Mouse (Mus musculus): ENCODE measurements around the gene Smpd1.

Smpd1 gene

GRCm38 (mm10) chr7:105554212-105554942, at the start of gene Smpd1:
Smpd1 (plus strand) TSS chr7:105554360.
- peak; percentile 90 for DNase-seq (ENCODE audit: low read depth)

GRCm38 (mm10) chr7:105507257-105507656, 46.9 kb upstream of the Smpd1 start:
- DNase-seq (ENCODE audit: low read depth), result no peak

- no peak for DNase-seq (ENCODE audit: low read depth)
Observed at GRCm38 (mm10) chr7:105510143-105510542, 44.0 kb upstream of the Smpd1 start.

DNA sequence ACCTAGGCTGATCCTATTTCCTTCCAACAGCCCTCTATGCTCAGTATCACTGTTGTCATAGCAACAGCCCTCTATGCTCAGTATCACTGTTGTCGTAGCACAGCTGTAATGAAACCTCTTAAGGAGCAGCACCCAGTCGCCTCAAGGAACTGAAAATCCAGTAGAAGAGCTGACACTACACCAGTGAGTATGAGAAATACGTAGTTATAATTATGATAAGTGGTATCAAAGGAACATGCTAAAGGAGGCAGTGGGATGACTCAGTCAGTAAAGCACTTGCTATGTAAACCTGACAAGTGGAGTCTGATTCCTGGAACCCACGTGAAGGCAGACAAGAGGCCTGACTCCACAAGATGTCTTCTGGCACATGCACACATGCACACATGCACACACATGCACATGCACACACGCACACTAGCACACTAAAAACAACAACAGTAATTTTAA, 40.3 kb upstream of the Smpd1 start:
- peak; percentile 70 for DNase-seq (ENCODE audit: low read depth)

- no peak for DNase-seq (ENCODE audit: low read depth)
Observed at GRCm38 (mm10) chr7:105514561-105514960, 39.6 kb upstream of the Smpd1 start.

DNA sequence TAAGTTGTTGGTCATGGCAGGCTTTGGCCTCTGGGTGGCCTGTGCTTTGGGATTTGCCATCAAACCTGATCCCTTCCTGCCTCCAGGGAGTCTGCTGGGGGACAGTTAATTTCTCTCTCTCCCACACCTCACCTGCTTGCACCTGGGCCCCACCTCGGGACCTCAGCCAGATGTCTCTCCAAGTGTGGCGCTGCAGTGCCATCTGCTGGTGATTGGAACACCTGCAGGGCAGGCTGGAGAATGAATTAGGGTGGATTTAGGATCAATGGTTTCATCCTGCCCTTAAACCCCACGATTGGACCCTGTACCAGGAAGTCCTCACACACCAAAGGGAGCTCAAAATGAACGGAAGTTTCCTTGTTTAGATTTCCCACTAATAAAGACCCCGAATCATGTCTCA, 39.0 kb upstream of the Smpd1 start:
- DNase-seq (ENCODE audit: low read depth), result peak; percentile 71

GRCm38 (mm10) chr7:105516669-105517360, 37.3 kb upstream of the Smpd1 start:
- no peak for DNase-seq (ENCODE audit: low read depth)

GRCm38 (mm10) chr7:105519336-105519735, 34.8 kb upstream of the Smpd1 start:
- DNase-seq (ENCODE audit: low read depth), result no peak

- no peak for DNase-seq (ENCODE audit: low read depth)
Observed at GRCm38 (mm10) chr7:105519771-105520170, 34.4 kb upstream of the Smpd1 start.

GRCm38 (mm10) chr7:105520201-105520600, 34.0 kb upstream of the Smpd1 start:
- peak; percentile 46 for DNase-seq (ENCODE audit: low read depth)

DNA sequence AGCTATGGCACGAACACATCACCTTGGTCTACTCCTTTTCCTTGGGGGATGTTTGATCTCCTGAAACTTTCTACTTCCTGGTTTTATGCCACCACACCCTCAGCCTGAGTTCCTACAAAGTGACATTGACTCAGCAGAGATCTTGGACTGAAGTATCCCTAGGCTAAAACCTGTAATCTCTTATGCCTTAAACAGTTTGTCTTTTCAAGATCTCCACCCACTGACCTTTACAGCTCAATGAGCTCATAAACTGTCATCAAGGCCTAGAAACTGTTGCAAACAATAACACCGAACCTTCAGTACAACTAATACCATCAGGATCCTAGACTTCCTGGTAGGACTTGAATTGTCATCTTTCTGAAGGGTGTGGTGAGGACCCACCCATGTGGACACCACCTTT, 29.9 kb upstream of the Smpd1 start:
- no peak for DNase-seq (ENCODE audit: low read depth)

- peak; percentile 69 for DNase-seq (ENCODE audit: low read depth)
Observed at GRCm38 (mm10) chr7:105527306-105527937, 26.7 kb upstream of the Smpd1 start.

DNA sequence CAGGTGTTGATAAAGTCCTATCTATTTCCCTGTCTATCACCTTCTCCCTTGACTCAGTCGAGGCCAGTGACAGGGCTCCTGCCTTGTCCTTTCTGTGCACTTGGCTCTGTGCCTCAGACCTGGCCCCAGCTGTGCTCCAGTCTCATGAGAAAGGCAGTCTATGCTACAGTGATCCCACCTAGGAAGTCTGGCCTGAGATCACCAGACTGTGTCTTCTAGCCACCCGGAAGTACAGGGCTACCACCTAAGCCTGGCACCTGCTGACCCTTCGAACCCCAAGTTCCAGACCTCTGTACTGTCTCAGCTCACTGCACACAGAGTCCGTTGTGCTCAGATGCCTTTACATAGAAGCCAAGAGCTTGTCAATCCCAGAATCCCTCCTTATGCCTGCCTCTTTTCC, 26.1 kb upstream of the Smpd1 start:
- no peak for DNase-seq (ENCODE audit: low read depth)

DNA sequence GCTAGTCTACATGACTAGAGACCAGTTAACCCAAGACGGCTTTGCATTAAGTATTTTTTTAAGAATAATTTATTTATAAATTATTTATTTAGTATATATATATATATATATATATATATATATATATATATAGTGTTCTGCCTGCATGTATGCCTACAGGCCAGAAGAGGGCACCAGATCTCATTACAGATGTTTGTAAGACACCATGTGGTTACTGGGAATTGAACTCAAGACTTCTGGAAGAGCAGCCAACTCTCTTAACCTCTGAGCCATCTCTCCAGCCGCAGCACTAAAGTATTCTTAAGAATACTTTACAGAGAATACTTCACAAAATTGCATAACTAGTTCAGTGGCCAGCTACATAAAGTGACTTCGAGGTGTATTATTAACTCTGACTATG, 20.0 kb upstream of the Smpd1 start:
- DNase-seq (ENCODE audit: low read depth), result peak; percentile 58

GRCm38 (mm10) chr7:105545986-105546385, 8.2 kb upstream of the Smpd1 start:
- no peak for DNase-seq (ENCODE audit: low read depth)

DNA sequence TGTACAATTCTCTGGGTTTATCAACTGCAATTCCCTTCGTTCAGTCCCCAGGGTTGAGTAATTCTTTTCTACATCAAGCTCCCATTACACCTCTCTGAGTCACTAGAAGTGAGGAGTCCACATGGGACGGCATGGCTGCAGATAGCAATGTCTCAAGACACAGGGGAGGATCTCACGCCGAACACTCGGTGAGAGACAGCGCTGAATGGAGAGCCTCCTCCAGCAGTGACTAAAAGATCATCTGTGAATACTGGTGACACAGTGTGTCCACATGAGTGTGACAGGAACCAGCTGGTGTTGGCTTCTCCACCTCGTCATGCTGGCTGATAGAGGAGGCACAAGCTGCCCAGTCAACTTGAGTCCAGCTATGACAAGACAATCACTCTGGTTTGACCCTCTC, 6.2 kb upstream of the Smpd1 start:
- DNase-seq (ENCODE audit: low read depth), result no peak

DNA sequence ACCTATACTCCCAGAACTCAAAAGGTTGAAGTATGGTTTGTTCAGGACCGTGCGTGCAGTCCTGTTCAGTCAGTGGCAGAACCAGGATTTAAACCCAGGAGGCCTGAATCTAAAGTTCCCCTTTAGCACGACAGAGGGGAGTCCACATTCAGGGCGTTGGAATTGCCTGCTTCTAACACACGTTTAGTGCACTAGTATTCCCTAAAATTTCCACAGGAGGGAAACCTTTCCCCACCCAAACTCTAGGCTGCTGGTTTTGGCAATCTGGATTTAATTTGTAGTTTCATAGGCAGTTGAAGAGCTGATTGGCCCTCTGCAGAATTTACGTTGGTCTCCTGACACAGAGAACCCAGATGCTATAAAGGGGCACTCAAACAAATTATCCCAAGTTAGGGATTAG, 5.1 kb upstream of the Smpd1 start:
- DNase-seq (ENCODE audit: low read depth), result peak; percentile 87

DNA sequence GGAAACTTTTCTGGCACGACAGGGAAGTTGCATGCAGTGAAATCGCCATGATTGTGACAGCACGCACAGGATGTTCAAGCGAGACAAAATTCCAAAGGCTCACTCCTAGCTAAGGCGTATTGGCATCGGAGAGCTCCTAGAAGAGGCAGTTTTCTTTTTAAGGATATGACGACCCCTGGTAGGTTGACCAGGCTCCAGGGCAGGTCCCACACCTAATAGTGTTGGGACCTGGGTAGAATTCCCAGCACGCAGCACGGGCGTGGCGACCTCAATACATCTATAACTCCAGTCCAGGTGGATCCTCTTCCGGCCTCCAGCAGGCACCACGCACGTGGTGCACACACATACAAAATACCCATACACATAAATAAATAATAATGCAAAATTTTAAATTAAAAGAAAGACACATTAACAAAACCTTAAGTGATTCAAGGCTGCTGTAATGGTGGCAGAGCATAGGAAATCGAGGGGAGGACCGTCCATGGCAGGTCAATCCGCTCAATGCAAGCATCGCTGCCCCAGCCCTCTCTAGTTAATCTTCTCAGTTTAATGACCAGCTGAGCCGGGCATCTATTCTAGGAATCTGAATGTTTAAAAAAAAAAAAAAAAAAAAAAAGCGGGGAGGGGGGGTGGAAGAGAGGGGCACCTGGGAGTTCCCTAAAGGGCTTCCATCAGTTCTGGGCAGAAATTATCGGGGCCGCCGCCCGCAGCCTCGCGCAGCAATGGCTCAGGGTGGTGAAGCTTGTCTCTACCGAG, 526 bp upstream of the Smpd1 start:
- DNase-seq (ENCODE audit: low read depth), result no peak

GRCm38 (mm10) chr7:105555571-105555970, 1.4 kb downstream of the Smpd1 start:
- DNase-seq (ENCODE audit: low read depth), result no peak

DNA sequence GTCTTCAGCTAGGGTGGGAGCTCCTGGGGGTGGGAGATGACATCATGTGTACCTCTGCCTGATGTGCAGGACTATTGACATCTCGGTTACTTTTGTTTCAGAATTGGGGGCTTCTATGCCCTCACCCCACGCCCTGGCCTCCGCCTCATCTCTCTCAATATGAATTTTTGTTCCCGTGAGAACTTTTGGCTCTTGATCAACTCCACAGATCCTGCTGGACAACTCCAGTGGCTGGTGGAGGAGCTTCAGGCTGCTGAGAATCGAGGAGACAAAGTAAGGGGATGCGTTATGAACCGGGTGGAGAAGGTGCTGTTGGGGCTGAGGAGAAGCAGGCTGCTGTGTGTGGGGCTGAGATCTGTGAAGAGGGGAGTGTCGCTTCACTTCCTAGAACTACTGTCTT, 2.2 kb downstream of the Smpd1 start:
- no peak for DNase-seq (ENCODE audit: low read depth)

DNA sequence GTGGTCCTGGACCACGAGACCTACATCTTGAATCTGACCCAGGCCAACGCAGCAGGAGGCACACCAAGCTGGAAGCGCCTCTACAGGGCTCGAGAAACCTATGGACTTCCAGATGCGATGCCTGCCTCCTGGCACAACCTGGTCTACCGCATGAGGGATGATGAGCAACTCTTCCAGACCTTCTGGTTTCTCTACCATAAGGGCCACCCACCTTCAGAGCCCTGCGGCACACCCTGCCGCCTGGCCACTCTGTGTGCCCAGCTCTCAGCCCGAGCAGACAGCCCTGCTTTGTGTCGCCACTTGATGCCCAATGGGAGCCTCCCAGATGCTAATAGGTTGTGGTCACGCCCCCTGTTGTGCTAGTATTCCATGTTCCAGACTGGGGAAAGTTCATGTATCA, 3.5 kb downstream of the Smpd1 start:
- no peak for DNase-seq (ENCODE audit: low read depth)

GRCm38 (mm10) chr7:105559016-105559415, 4.9 kb downstream of the Smpd1 start:
- no peak for DNase-seq (ENCODE audit: low read depth)
